Mouse (Mus musculus): ENCODE results near the gene Gm49366.
"Not testable (repeated sequence)": the region's sequence is repeated elsewhere in the genome, so short reads cannot be mapped to it uniquely, and the experiment has no call there.

Gm49366 gene

GRCm38 (mm10) chr12:84071696-84072095 lies 33.0 kb downstream of the Gm49366 start:
- no peak for DNase-seq (ENCODE audit: extremely low read depth, insufficient read length, low spot score)

GRCm38 (mm10) chr12:84077371-84077990 lies 38.7 kb downstream of the Gm49366 start:
- no peak for DNase-seq (ENCODE audit: extremely low read depth, insufficient read length, low spot score)

- no peak for DNase-seq (ENCODE audit: extremely low read depth, insufficient read length, low spot score)
Measured at GRCm38 (mm10) chr12:84083842-84084241, 45.1 kb downstream of the Gm49366 start.

- DNase-seq (ENCODE audit: extremely low read depth, insufficient read length, low spot score) = no peak
Measured at GRCm38 (mm10) chr12:84084581-84084980, 45.8 kb downstream of the Gm49366 start.

GRCm38 (mm10) chr12:84094666-84095065 lies 55.9 kb downstream of the Gm49366 start:
- not testable (repeated sequence) for DNase-seq (ENCODE audit: extremely low read depth, insufficient read length, low spot score)

GRCm38 (mm10) chr12:84099605-84100004 lies 60.9 kb downstream of the Gm49366 start:
- DNase-seq (ENCODE audit: extremely low read depth, insufficient read length, low spot score) = no peak

GRCm38 (mm10) chr12:84100071-84100470 lies 61.3 kb downstream of the Gm49366 start:
- DNase-seq (ENCODE audit: extremely low read depth, insufficient read length, low spot score) = peak; percentile 28

- peak; percentile 71 for DNase-seq (ENCODE audit: extremely low read depth, insufficient read length, low spot score)
Measured at GRCm38 (mm10) chr12:84100604-84101492, 62.1 kb downstream of the Gm49366 start, which contains the start of gene Acot6. Gene Acot6, plus strand, starts transcription at chr12:84100654.

- DNase-seq (ENCODE audit: extremely low read depth, insufficient read length, low spot score) = no peak
Measured at GRCm38 (mm10) chr12:84101493-84101845, 62.7 kb downstream of the Gm49366 start.

- no peak for DNase-seq (ENCODE audit: extremely low read depth, insufficient read length, low spot score)
Measured at GRCm38 (mm10) chr12:84107012-84107411, 68.3 kb downstream of the Gm49366 start.

GRCm38 (mm10) chr12:84107692-84108091 lies 69.0 kb downstream of the Gm49366 start:
- no peak for DNase-seq (ENCODE audit: extremely low read depth, insufficient read length, low spot score)

Data from 3134 (cell line).